Mouse (Mus musculus): Measurements from ENCODE around the gene Thumpd2. TPM values are rescaled to one million over a fixed set of nuclear protein-coding genes. Genes with fewer than 3 reads are reported as not detected.

Thumpd2 gene
- total RNA-seq (2023), result 10 to 100 TPM; 10.4 to 11.3 TPM

DNA sequence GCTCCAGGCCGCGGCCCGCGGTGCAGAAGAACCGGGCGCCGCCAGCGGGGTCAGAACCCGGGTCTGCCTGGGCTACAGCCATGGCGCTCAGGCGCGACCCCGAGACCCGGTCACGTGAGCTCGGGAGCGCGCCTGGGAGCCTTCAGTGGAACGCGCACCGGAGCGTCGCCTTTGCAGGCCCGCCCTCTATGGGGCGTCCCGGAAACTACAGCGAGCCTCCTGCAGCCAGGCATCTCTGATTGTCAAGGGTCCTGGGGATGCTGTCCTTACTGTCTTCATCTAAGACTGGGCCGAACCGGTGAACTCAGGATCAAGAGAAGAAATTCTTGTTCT lies at the start of gene Thumpd2:
TSS of gene Thumpd2 (minus strand) at position 104 of the 333 bp plus-strand sequence.

Other genes with a start within 250 kb of the Thumpd2 start
- gene Tmem178, start 120.5 kb downstream of the Thumpd2 start, total RNA-seq (2023), result not detected